ENCODE assay signal across 10 mouse cellular contexts in the genomic region with DNA sequence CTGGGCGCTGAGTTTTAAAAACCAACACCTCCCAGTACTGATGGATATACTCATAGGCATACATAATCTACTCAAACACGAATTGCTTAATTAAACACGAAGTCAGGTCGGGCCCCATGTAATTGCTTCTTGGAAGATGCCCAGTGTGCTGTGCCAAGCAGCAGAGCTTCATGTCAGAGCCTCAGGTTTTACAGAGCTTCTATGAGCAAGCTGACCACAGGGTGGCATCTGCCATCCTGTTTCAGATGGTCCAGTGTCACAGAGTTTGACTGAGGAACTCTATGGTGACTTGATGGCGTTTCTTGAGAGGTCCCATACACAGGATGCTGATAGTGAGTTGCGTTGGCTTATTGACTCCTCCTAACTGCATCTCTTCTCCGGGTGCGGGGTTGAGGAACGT. TPM values are rescaled to one million over a fixed set of nuclear protein-coding genes. Genes with fewer than 3 reads are reported as not detected.
DNase-seq lines count a peak whose midpoint lies in the region; ATAC-seq and TF ChIP-seq lines count a peak whose summit lies in the region.
"Had no signal": no experiment of that assay in that cellular context is flagged by ENCODE, and none has a peak within 500 bp of the region (broad histone marks: within the 10 kb centered on the region; RNA-seq: fewer than 3 reads in every experiment).

No protein-coding gene starts in this region.

- peak; percentile 65 for TF ChIP-seq CTCF in midbrain, postnatal 0 days (IDR thresholded peaks at IDR 0.05)

- H3K9me3 ChIP-seq in forebrain, embryonic 14.5 days (replicated peaks; ENCODE audit: control insufficient read depth, low read length), result no peaks in the 10 kb centered on the region
- no peaks in the 10 kb centered on the region for H3K9me3 ChIP-seq in forebrain, embryonic 11.5 days (ENCODE audit: control insufficient read depth, low read length)
- H3K9me3 ChIP-seq in midbrain, postnatal 0 days (ENCODE audit: low read length), result no peaks in the 10 kb centered on the region
- no peaks in the 10 kb centered on the region for H3K9me3 ChIP-seq in midbrain, embryonic 11.5 days (ENCODE audit: control insufficient read depth, low read length)
- no peaks in the 10 kb centered on the region for H3K9me3 ChIP-seq in intestine, embryonic 16.5 days (ENCODE audit: control insufficient read depth, low read length)
- H3K9me3 ChIP-seq: limb, embryonic 15.5 days; neural tube, embryonic 15.5 days had no signal

- H3K9ac ChIP-seq in forebrain, embryonic 14.5 days (ENCODE audit: low read length), result no peak overlapping the region
- H3K9ac ChIP-seq in forebrain, embryonic 11.5 days (ENCODE audit: low read length), result no peak overlapping the region
- H3K9ac ChIP-seq in midbrain, postnatal 0 days (replicated peaks; ENCODE audit: low read length, poor library complexity, severe bottlenecking), result no peak overlapping the region
- no peak overlapping the region for H3K9ac ChIP-seq in midbrain, embryonic 11.5 days (ENCODE audit: low read length)
- H3K9ac ChIP-seq in intestine, embryonic 16.5 days (ENCODE audit: low read depth, low read length), result no peak overlapping the region
- H3K9ac ChIP-seq: limb, embryonic 15.5 days; neural tube, embryonic 15.5 days had no signal

- no peaks in the 10 kb centered on the region for H3K27me3 ChIP-seq in forebrain, embryonic 14.5 days (replicated peaks; ENCODE audit: control insufficient read depth, insufficient read depth, low read length)
- H3K27me3 ChIP-seq in forebrain, embryonic 11.5 days (ENCODE audit: control insufficient read depth, insufficient read depth, low read length), result no peaks in the 10 kb centered on the region
- H3K27me3 ChIP-seq in midbrain, postnatal 0 days (ENCODE audit: insufficient read depth, low read length), result peaks cover 11% of the 10 kb centered on the region
- peaks cover 9% of the 10 kb centered on the region for H3K27me3 ChIP-seq in midbrain, embryonic 11.5 days (ENCODE audit: control insufficient read depth, insufficient read depth, low read length)
- no peaks in the 10 kb centered on the region for H3K27me3 ChIP-seq in intestine, embryonic 16.5 days (replicated peaks; ENCODE audit: control insufficient read depth, insufficient read depth, low read length)
- H3K27me3 ChIP-seq in splenic B cell, adult 2 months (ENCODE audit: control insufficient read depth, insufficient read depth, low read length, poor library complexity, severe bottlenecking), result no peaks in the 10 kb centered on the region
- H3K27me3 ChIP-seq: limb, embryonic 15.5 days had no signal

- 0 out of 2 replicates have a peak, but pooled peaks have one; percentile 15 for ATAC-seq in forebrain, embryonic 14.5 days
- ATAC-seq in forebrain, embryonic 11.5 days (replicated peaks; ENCODE audit: low FRiP score), result no peak
- ATAC-seq in midbrain, postnatal 0 days (ENCODE audit: low FRiP score), result no peak
- no peak for ATAC-seq in midbrain, embryonic 11.5 days (ENCODE audit: low FRiP score)
- peak; percentile 3; the same call in 1 of the 2 replicates for ATAC-seq in intestine, embryonic 16.5 days
- no peak for ATAC-seq in erythroblast, adult 5-6 weeks (replicated peaks; ENCODE audit: low FRiP score, poor library complexity, severe bottlenecking)

- H3K4me1 ChIP-seq in forebrain, embryonic 14.5 days (ENCODE audit: control insufficient read depth, insufficient read depth, low read length), result peaks cover 9% of the 10 kb centered on the region; the same call in 1 of the 2 replicates
- H3K4me1 ChIP-seq in forebrain, embryonic 11.5 days (replicated peaks; ENCODE audit: control insufficient read depth, insufficient read depth, low read length), result 0 out of 2 replicates have a peak, but pooled peaks cover 4% of the 10 kb centered on the region
- H3K4me1 ChIP-seq in midbrain, postnatal 0 days (ENCODE audit: insufficient read depth, low read length), result no peaks in the 10 kb centered on the region
- H3K4me1 ChIP-seq in midbrain, embryonic 11.5 days (ENCODE audit: control insufficient read depth, insufficient read depth, low read length), result peaks cover 14% of the 10 kb centered on the region
- peaks cover 52% of the 10 kb centered on the region for H3K4me1 ChIP-seq in intestine, embryonic 16.5 days (ENCODE audit: control insufficient read depth, insufficient read depth, low read length)

- H3K4me3 ChIP-seq in forebrain, embryonic 14.5 days (ENCODE audit: low read depth, low read length), result no peak overlapping the region
- no peak overlapping the region for H3K4me3 ChIP-seq in forebrain, embryonic 11.5 days (ENCODE audit: low read depth, low read length)
- no peak overlapping the region for H3K4me3 ChIP-seq in midbrain, postnatal 0 days (ENCODE audit: low read depth, low read length)
- H3K4me3 ChIP-seq in midbrain, embryonic 11.5 days (ENCODE audit: low read depth, low read length), result no peak overlapping the region
- no peak overlapping the region for H3K4me3 ChIP-seq in intestine, embryonic 16.5 days (ENCODE audit: low read length)
- H3K4me3 ChIP-seq: limb, embryonic 15.5 days; neural tube, embryonic 15.5 days had no signal

- H3K27ac ChIP-seq in forebrain, embryonic 14.5 days (ENCODE audit: low read depth, low read length), result no peak overlapping the region
- no peak overlapping the region for H3K27ac ChIP-seq in forebrain, embryonic 11.5 days (ENCODE audit: low read depth, low read length)
- H3K27ac ChIP-seq in midbrain, postnatal 0 days (ENCODE audit: low read depth, low read length), result no peak overlapping the region
- no peak overlapping the region for H3K27ac ChIP-seq in midbrain, embryonic 11.5 days (ENCODE audit: low read depth, low read length)
- no peak overlapping the region for H3K27ac ChIP-seq in intestine, embryonic 16.5 days (ENCODE audit: low read length)
- H3K27ac ChIP-seq: limb, embryonic 15.5 days; neural tube, embryonic 15.5 days had no signal

- no peaks in the 10 kb centered on the region for H3K36me3 ChIP-seq in forebrain, embryonic 14.5 days (ENCODE audit: control insufficient read depth, insufficient read depth, low read length)
- no peaks in the 10 kb centered on the region for H3K36me3 ChIP-seq in forebrain, embryonic 11.5 days (ENCODE audit: control insufficient read depth, insufficient read depth, low read length)
- H3K36me3 ChIP-seq in midbrain, postnatal 0 days (ENCODE audit: insufficient read depth, low read length), result no peaks in the 10 kb centered on the region
- H3K36me3 ChIP-seq in midbrain, embryonic 11.5 days (ENCODE audit: control insufficient read depth, insufficient read depth, low read length), result no peaks in the 10 kb centered on the region
- H3K36me3 ChIP-seq in intestine, embryonic 16.5 days (ENCODE audit: control insufficient read depth, insufficient read depth, low read length), result no peaks in the 10 kb centered on the region
- H3K36me3 ChIP-seq in splenic B cell, adult 2 months (ENCODE audit: control insufficient read depth, insufficient read depth, low read length, poor library complexity, severe bottlenecking), result no peaks in the 10 kb centered on the region
- H3K36me3 ChIP-seq: neural tube, embryonic 15.5 days had no signal

- 62% methylated on average over 9 of the region's 9 CpGs for WGBS in forebrain, embryonic 14.5 days
- 75% methylated on average over 9 of the region's 9 CpGs for WGBS in forebrain, embryonic 11.5 days
- WGBS in midbrain, postnatal 0 days, result 65% methylated on average over 9 of the region's 9 CpGs
- WGBS in midbrain, embryonic 11.5 days, result 75% methylated on average over 9 of the region's 9 CpGs
- WGBS in intestine, embryonic 16.5 days, result 58% methylated on average over 9 of the region's 9 CpGs

- peak; percentile 57 for DNase-seq in forebrain, embryonic 14.5 days (ENCODE audit: low spot score)
- no peak for DNase-seq in forebrain, embryonic 11.5 days (ENCODE audit: low spot score)
- peak; percentile 84 for DNase-seq in midbrain, postnatal 0 days (ENCODE audit: low spot score)
- no peak for DNase-seq in midbrain, embryonic 11.5 days (ENCODE audit: low spot score, missing footprints)
- peak; percentile 47 for DNase-seq in splenic B cell, adult 2 months (ENCODE audit: low read depth, low spot score)
- DNase-seq in urinary bladder, adult 18-20 months (ENCODE audit: low spot score in 2 of 2), result no peak

- no peak overlapping the region for H3K4me2 ChIP-seq in forebrain, embryonic 14.5 days (ENCODE audit: low read length)
- H3K4me2 ChIP-seq in forebrain, embryonic 11.5 days (ENCODE audit: low read depth, low read length, severe bottlenecking), result no peak overlapping the region
- no peak overlapping the region for H3K4me2 ChIP-seq in midbrain, postnatal 0 days (ENCODE audit: low read depth, low read length, poor library complexity, severe bottlenecking)
- no peak overlapping the region for H3K4me2 ChIP-seq in midbrain, embryonic 11.5 days
- no peak overlapping the region for H3K4me2 ChIP-seq in intestine, embryonic 16.5 days (ENCODE audit: low read depth, low read length)
- H3K4me2 ChIP-seq: limb, embryonic 15.5 days; neural tube, embryonic 15.5 days had no signal

RNA-seq across cellular contexts. Expression of a gene that starts 6.5 kb away (rescaled TPM):
- polyA plus RNA-seq in forebrain, embryonic 14.5 days (2014; fragmentation: Nextera tagmentation; extraction: Ambion mirVana), result 3.0 and 3.8 TPM in 2 replicates
- polyA plus RNA-seq in forebrain, embryonic 11.5 days (2014; fragmentation: Nextera tagmentation; extraction: Ambion mirVana), result 26.1 and 26.2 TPM in 2 replicates
- 6.3 and 7.5 TPM in 2 replicates for total RNA-seq in midbrain, postnatal 0 days (2014; rRNA removed)
- 3.0 and 3.4 TPM in 2 replicates for polyA plus RNA-seq in midbrain, postnatal 0 days (2015; fragmentation: Nextera tagmentation; extraction: Ambion mirVana)
- polyA plus RNA-seq in midbrain, embryonic 11.5 days (2014; fragmentation: Nextera tagmentation; extraction: Ambion mirVana), result 20.2 and 25.3 TPM in 2 replicates
- polyA plus RNA-seq in intestine, embryonic 16.5 days (2015; fragmentation: Nextera tagmentation; extraction: Ambion mirVana), result 122 and 124 TPM in 2 replicates
- 20.4 and 25.7 TPM in 2 replicates for total RNA-seq in erythroblast, adult 5-6 weeks (2015; ENCODE audit: low replicate concordance)
- 20.8 and 27.5 TPM in 2 replicates for total RNA-seq in erythroblast, adult 5-6 weeks (2017; ENCODE audit: low replicate concordance)

Comparison
In these comparisons a context has a peak if more than half of its experiments do, and no peak if none do; other contexts are left out.
1. ATAC-seq: peak in forebrain, embryonic 14.5 days (single experiment) and intestine, embryonic 16.5 days (single experiment); none in forebrain, embryonic 11.5 days (single experiment), midbrain, postnatal 0 days (single experiment), midbrain, embryonic 11.5 days (single experiment) and erythroblast, adult 5-6 weeks (single experiment).
2. DNase-seq: peak in forebrain, embryonic 14.5 days (single experiment), midbrain, postnatal 0 days (single experiment) and splenic B cell, adult 2 months (single experiment); none in forebrain, embryonic 11.5 days (single experiment), midbrain, embryonic 11.5 days (single experiment) and urinary bladder, adult 18-20 months (0 of 2).